Mouse (Mus musculus): ENCODE data around the gene Slc4a10. TPM values are rescaled to one million over a fixed set of nuclear protein-coding genes. Genes with fewer than 3 reads are reported as not detected.

Slc4a10 gene
- 1 to 10 TPM in 1 of 2 experiments, under 1 TPM in 1; 0.55 to 1.9 TPM for polyA plus RNA-seq (2017; shearing (Covaris generic))

GRCm38 (mm10) chr2:62046421-62046845 lies at the start of gene Slc4a10:
Gene Slc4a10 (plus strand): TSS chr2:62046462.

Other genes starting within 250 kb of the Slc4a10 start
- under 1 TPM; 0.77 to 0.87 TPM for gene Tbr1, start 243.5 kb upstream of the Slc4a10 start, polyA plus RNA-seq (2017; shearing (Covaris generic))